Mouse (Mus musculus): ENCODE results near the gene Krtap4-7. TPM values are rescaled to one million over a fixed set of nuclear protein-coding genes. Genes with fewer than 3 reads are reported as not detected.
"Not testable (repeated sequence)": the region's sequence is repeated elsewhere in the genome, so short reads cannot be mapped to it uniquely, and the experiment has no call there.

Krtap4-7 gene
- total RNA-seq, 2 experiments from 2014 or later = not detected

- DNase-seq (ENCODE audit: low spot score in 2 of 2) = not testable (repeated sequence)
Observed at GRCm38 (mm10) chr11:99603208-99603607, 40.7 kb downstream of the Krtap4-7 start, which contains the start of gene Gm11938. TSS of gene Gm11938 (minus strand) at chr11:99603308.

GRCm38 (mm10) chr11:99597742-99598141, 46.1 kb downstream of the Krtap4-7 start, which contains the start of gene Krtap9-3:
TSS of gene Krtap9-3 (minus strand) at chr11:99598105.
- not testable (repeated sequence) for DNase-seq (ENCODE audit: low spot score in 2 of 2)

Other genes with a start within 250 kb of the Krtap4-7 start
- gene Krt12, start 221.8 kb downstream of the Krtap4-7 start, total RNA-seq (2021) = 1 to 10 TPM; 1.5 to 1.6 TPM
- gene Krt20, start 205.9 kb downstream of the Krtap4-7 start, total RNA-seq (2021) = not detected
- gene Krt23, start 151.0 kb downstream of the Krtap4-7 start, total RNA-seq (2021) = not detected
- not detected for gene Krt39, start 122.8 kb downstream of the Krtap4-7 start, total RNA-seq (2021)
- not detected for gene Krt40, start 100.9 kb downstream of the Krtap4-7 start, total RNA-seq (2021)
- gene Krtap3-3, start 93.2 kb downstream of the Krtap4-7 start, total RNA-seq (2021) = not detected
- not detected for gene Krtap3-2, start 87.2 kb downstream of the Krtap4-7 start, total RNA-seq (2021)
- gene Gm11939, start 84.6 kb downstream of the Krtap4-7 start, total RNA-seq (2021) = not detected
- gene Krtap3-1, start 77.5 kb downstream of the Krtap4-7 start, total RNA-seq (2021) = not detected
- gene Krtap1-5, start 63.1 kb downstream of the Krtap4-7 start, total RNA-seq (2021) = not detected
- gene Krtap1-4, start 60.4 kb downstream of the Krtap4-7 start, total RNA-seq (2021) = not detected
- gene Krtap1-3, start 52.8 kb downstream of the Krtap4-7 start, total RNA-seq (2021) = not detected
- not detected for gene Krtap9-3, start 46.0 kb downstream of the Krtap4-7 start, total RNA-seq (2021)
- not detected for gene Gm11938, start 40.8 kb downstream of the Krtap4-7 start, total RNA-seq (2021)
- not detected for gene Gm11937, start 33.9 kb downstream of the Krtap4-7 start, total RNA-seq (2021)
- not detected for gene Krtap2-4, start 29.2 kb downstream of the Krtap4-7 start, total RNA-seq (2021)
- not detected for gene Gm11562, start 23.7 kb downstream of the Krtap4-7 start, total RNA-seq (2021)
- gene Krtap4-1, start 15.9 kb downstream of the Krtap4-7 start, total RNA-seq (2021) = not detected
- not detected for gene Krtap4-2, start 9.0 kb downstream of the Krtap4-7 start, total RNA-seq (2021)
- not detected for gene Gm11555, start 6.1 kb upstream of the Krtap4-7 start, total RNA-seq (2021)
- gene Gm11563, start 14.9 kb upstream of the Krtap4-7 start, total RNA-seq (2021) = not detected
- not detected for gene Krtap4-6, start 21.9 kb upstream of the Krtap4-7 start, total RNA-seq (2021)
- gene Gm14190, start 46.7 kb upstream of the Krtap4-7 start, total RNA-seq (2021) = not detected
- gene Gm14180, start 90.2 kb upstream of the Krtap4-7 start, total RNA-seq (2021) = not detected
- gene Gm11595, start 128.8 kb upstream of the Krtap4-7 start, total RNA-seq (2021) = not detected
- gene Krtap4-8, start 136.6 kb upstream of the Krtap4-7 start, total RNA-seq (2021) = not detected
- gene Krtap4-9, start 141.1 kb upstream of the Krtap4-7 start, total RNA-seq (2021) = not detected
- not detected for gene Gm11596, start 149.4 kb upstream of the Krtap4-7 start, total RNA-seq (2021)
- gene Gm11569, start 154.8 kb upstream of the Krtap4-7 start, total RNA-seq (2021) = not detected
- not detected for gene Gm11554, start 160.4 kb upstream of the Krtap4-7 start, total RNA-seq (2021)
- gene Krtap4-13, start 165.8 kb upstream of the Krtap4-7 start, total RNA-seq (2021) = not detected
- not detected for gene Gm11564, start 171.6 kb upstream of the Krtap4-7 start, total RNA-seq (2021)
- gene 2300003K06Rik, start 194.0 kb upstream of the Krtap4-7 start, total RNA-seq (2021) = not detected
- gene Krtap4-16, start 207.5 kb upstream of the Krtap4-7 start, total RNA-seq (2021) = not detected
- gene Gm11568, start 213.8 kb upstream of the Krtap4-7 start, total RNA-seq (2021) = not detected
- not detected for gene Gm11559, start 220.4 kb upstream of the Krtap4-7 start, total RNA-seq (2021)
- not detected for gene Krtap9-1, start 229.3 kb upstream of the Krtap4-7 start, total RNA-seq (2021)
- gene Gm11567, start 235.1 kb upstream of the Krtap4-7 start, total RNA-seq (2021) = not detected